Mouse (Mus musculus): ENCODE data around the gene Zcchc4.

The Zcchc4 gene

GRCm38 (mm10) chr5:52794109-52794508, 18.9 kb downstream of the Zcchc4 start:
- no peak for DNase-seq (ENCODE audit: low spot score)

- DNase-seq (ENCODE audit: low spot score), result no peak
These were observed 24.2 kb downstream of the Zcchc4 start for GRCm38 (mm10) chr5:52799274-52799985.

- DNase-seq (ENCODE audit: low spot score), result no peak
These were observed 30.6 kb downstream of the Zcchc4 start for GRCm38 (mm10) chr5:52805801-52806200.

- no peak for DNase-seq (ENCODE audit: low spot score)
These were observed 31.1 kb downstream of the Zcchc4 start for GRCm38 (mm10) chr5:52806349-52806748.

GRCm38 (mm10) chr5:52807030-52807429, 31.8 kb downstream of the Zcchc4 start:
- DNase-seq (ENCODE audit: low spot score), result no peak

- DNase-seq (ENCODE audit: low spot score), result no peak
These were observed 35.2 kb downstream of the Zcchc4 start for GRCm38 (mm10) chr5:52810446-52810845.

GRCm38 (mm10) chr5:52811056-52811455, 35.8 kb downstream of the Zcchc4 start:
- DNase-seq (ENCODE audit: low spot score), result peak; percentile 28

GRCm38 (mm10) chr5:52812456-52812855, 37.2 kb downstream of the Zcchc4 start:
- no peak for DNase-seq (ENCODE audit: low spot score)

- DNase-seq (ENCODE audit: low spot score), result no peak
These were observed 38.1 kb downstream of the Zcchc4 start for GRCm38 (mm10) chr5:52813312-52813711.

GRCm38 (mm10) chr5:52818676-52819075, 43.5 kb downstream of the Zcchc4 start:
- no peak for DNase-seq (ENCODE audit: low spot score)

- DNase-seq (ENCODE audit: low spot score), result peak; percentile 57
These were observed 46.5 kb downstream of the Zcchc4 start for GRCm38 (mm10) chr5:52821691-52822090.

GRCm38 (mm10) chr5:52827923-52828322, 52.7 kb downstream of the Zcchc4 start:
- no peak for DNase-seq (ENCODE audit: low spot score)

- DNase-seq (ENCODE audit: low spot score), result peak; percentile 11
These were observed 57.8 kb downstream of the Zcchc4 start for GRCm38 (mm10) chr5:52833005-52833404.

GRCm38 (mm10) chr5:52833761-52834274, 58.6 kb downstream of the Zcchc4 start, which contains the start of gene Anapc4:
Anapc4 (plus strand) TSS chr5:52834012.
- DNase-seq (ENCODE audit: low spot score), result peak; percentile 100

GRCm38 (mm10) chr5:52834386-52834785, 59.2 kb downstream of the Zcchc4 start:
- DNase-seq (ENCODE audit: low spot score), result no peak

GRCm38 (mm10) chr5:52844319-52844718, 69.1 kb downstream of the Zcchc4 start:
- DNase-seq (ENCODE audit: low spot score), result no peak

GRCm38 (mm10) chr5:52855727-52856126, 80.5 kb downstream of the Zcchc4 start:
- no peak for DNase-seq (ENCODE audit: low spot score)

- DNase-seq (ENCODE audit: low spot score), result no peak
These were observed 89.2 kb downstream of the Zcchc4 start for GRCm38 (mm10) chr5:52864446-52864845.

- DNase-seq (ENCODE audit: low spot score), result peak; percentile 66
These were observed 90.6 kb downstream of the Zcchc4 start for GRCm38 (mm10) chr5:52865825-52866224.

GRCm38 (mm10) chr5:52866361-52867155, 91.3 kb downstream of the Zcchc4 start:
- no peak for DNase-seq (ENCODE audit: low spot score)

- DNase-seq (ENCODE audit: low spot score), result no peak
These were observed 93.9 kb downstream of the Zcchc4 start for GRCm38 (mm10) chr5:52868918-52869703.

- no peak for DNase-seq (ENCODE audit: low spot score)
These were observed 96.3 kb downstream of the Zcchc4 start for GRCm38 (mm10) chr5:52871461-52871860.

Measured in urinary bladder, postnatal 14 days (tissue).